Mouse (Mus musculus) C2C12 (cell line): ENCODE measurements around the gene Thoc5. TPM values are rescaled to one million over a fixed set of nuclear protein-coding genes. Genes with fewer than 3 reads are reported as not detected.
A peak's percentile ranks its signal among the peaks of the same experiment; 100 is the strongest.

ENCODE experiments used
- H3K27me3 ChIP-seq: one replicate; pipeline ENCODE4 v1.6.1; 2011; ENCODE audit not compliant: control insufficient read depth, insufficient read depth, insufficient read length
- H3K36me3 ChIP-seq: one replicate; pipeline ENCODE4 v1.6.1; 2011; ENCODE audit not compliant: control insufficient read depth, insufficient read depth
- H3K4me3 ChIP-seq: one replicate; pipeline ENCODE4 v1.5.1; 2011; ENCODE audit warnings: mild to moderate bottlenecking, control low read depth; ENCODE audit not compliant: poor library complexity, insufficient read depth, severe bottlenecking
- H3K79me2 ChIP-seq: one replicate; pipeline ENCODE4 v1.6.1; 2011; ENCODE audit not compliant: control insufficient read depth, insufficient read depth
- H3K79me3 ChIP-seq: one replicate; pipeline ENCODE4 v1.6.1; 2011; ENCODE audit warnings: low read depth, control low read depth
- H3ac ChIP-seq: one replicate; pipeline ENCODE3; 2011; ENCODE audit warnings: low read depth; ENCODE audit not compliant: control insufficient read depth, insufficient read length
- CEBPB ChIP-seq: IDR thresholded peaks from one replicate; pipeline ENCODE4 v1.6.1; 2011; ENCODE audit warnings: low read depth, mild to moderate bottlenecking, control low read depth, moderate library complexity
- CTCF ChIP-seq: IDR thresholded peaks from one replicate; pipeline ENCODE4 v1.5.1; 2011; ENCODE audit not compliant: control insufficient read depth, insufficient read depth, insufficient read length
- FOSL1 ChIP-seq: IDR thresholded peaks from one replicate; pipeline ENCODE4 v1.8.0; 2011; ENCODE audit warnings: mild to moderate bottlenecking, low read length; ENCODE audit not compliant: poor library complexity, insufficient read depth, severe bottlenecking
- MAX ChIP-seq: IDR thresholded peaks from one replicate; pipeline ENCODE4 v1.6.1; 2011; ENCODE audit warnings: mild to moderate bottlenecking, control low read depth
- MYOD1 ChIP-seq: IDR thresholded peaks from one replicate; pipeline ENCODE4 v1.6.1; 2011; ENCODE audit warnings: low read depth; ENCODE audit not compliant: control insufficient read depth, insufficient read length
- MYOG ChIP-seq: IDR thresholded peaks from one replicate; pipeline ENCODE4 v1.6.1; 2011; ENCODE audit not compliant: control insufficient read depth, insufficient read length; ENCODE audit errors: extremely low read depth
- USF1 ChIP-seq: IDR thresholded peaks from one replicate; pipeline ENCODE4 v1.6.1; 2011; ENCODE audit warnings: low read depth, mild to moderate bottlenecking, control low read depth, moderate library complexity
- polyA plus RNA-seq: library from polyadenylated mRNA; unstranded; fragments of >200 nt; fragmentation: generic; extraction: Trizol; gene quantifications from one replicate; pipeline ENCODE4 v1.2.1, GENCODE M21; 2012; ENCODE audit warnings: missing spikeins

Gene Thoc5
- polyA plus RNA-seq, 1 experiment = 44.1 TPM

DNA sequence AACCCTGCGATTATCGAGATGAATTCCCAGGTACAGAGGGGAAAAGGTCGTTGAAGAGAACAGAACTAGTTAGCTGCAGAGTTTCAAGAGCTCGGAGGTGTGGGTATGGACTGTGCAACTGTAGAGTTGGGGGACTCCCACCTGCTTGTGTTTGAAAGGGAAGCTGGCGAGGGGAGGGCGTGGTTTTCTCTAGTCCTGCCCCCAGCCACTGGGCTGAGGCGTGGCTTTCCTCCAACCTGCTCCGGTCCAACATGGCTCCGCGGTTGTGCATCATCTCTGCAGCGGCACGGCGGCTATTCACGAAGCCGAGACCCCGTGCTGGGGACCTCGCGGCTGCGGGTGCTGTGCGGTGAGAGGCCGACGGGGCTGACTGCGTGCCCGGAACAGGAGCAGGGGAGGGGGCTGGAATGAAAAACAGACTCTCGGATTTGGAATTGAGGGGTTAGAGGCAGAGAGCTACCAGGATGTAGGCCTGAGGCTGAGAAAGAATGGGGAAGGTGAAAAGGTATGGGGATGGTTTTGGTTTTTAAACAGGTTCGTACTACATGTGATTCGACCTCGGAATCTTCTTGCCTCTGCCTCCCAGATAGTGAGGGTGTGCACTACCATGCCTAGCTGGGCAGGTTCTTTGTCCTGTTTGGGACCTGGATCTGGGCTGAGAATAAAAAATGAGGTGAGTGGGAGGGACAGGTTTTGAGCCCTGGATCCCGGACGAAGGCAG lies 21.2 kb upstream of the Thoc5 start, which contains the start of gene Nipsnap1:
TSS of gene Nipsnap1 (plus strand) at position 197 of the 721 bp plus-strand sequence.
- Histone ChIP-seq H3ac (peak within 1 kb of the TSS; percentile 25), H3K4me3 (peak within 1 kb of the TSS; percentile 21), H3K36me3 (no peaks in the 10 kb centered on the region), H3K79me2 (no peaks in the 10 kb centered on the region), H3K79me3 (no peaks in the 10 kb centered on the region), H3K27me3 (no peaks in the 10 kb centered on the region)
- TF ChIP-seq FOSL1 = no peak
- no peak for TF ChIP-seq MYOD1
- TF ChIP-seq MAX = no peak
- no peak for TF ChIP-seq CTCF
- no peak for TF ChIP-seq USF1
- TF ChIP-seq MYOG = no peak
- no peak for TF ChIP-seq CEBPB

DNA sequence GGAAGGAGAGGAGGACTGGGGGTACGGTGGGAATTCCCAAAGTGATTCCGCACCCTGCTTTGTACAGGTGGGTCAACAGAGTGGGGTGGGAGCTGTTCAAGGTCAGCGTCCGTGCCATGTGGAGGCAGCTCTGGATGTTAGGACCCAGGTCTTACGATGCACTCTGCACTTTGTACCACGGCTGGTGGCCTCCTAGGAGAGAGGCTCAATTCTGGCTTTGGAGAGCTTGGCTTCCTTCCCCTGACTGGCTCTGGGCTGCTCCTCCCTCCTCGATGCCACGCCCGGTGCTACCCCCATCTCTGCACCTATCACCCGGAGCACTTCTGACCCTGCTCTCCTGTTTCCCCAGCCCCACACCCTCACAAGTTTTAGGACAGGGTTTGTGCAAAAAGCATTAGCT lies 20.6 kb upstream of the Thoc5 start:
- Histone ChIP-seq H3K36me3 (no peaks in the 10 kb centered on the region), H3ac (no peak overlapping the region), H3K4me3 (no peak overlapping the region), H3K27me3 (no peaks in the 10 kb centered on the region), H3K79me3 (no peaks in the 10 kb centered on the region), H3K79me2 (no peaks in the 10 kb centered on the region)
- TF ChIP-seq USF1 (no peak), MAX (no peak), CEBPB (no peak), CTCF (no peak), MYOG (no peak), FOSL1 (no peak), MYOD1 (no peak)

DNA sequence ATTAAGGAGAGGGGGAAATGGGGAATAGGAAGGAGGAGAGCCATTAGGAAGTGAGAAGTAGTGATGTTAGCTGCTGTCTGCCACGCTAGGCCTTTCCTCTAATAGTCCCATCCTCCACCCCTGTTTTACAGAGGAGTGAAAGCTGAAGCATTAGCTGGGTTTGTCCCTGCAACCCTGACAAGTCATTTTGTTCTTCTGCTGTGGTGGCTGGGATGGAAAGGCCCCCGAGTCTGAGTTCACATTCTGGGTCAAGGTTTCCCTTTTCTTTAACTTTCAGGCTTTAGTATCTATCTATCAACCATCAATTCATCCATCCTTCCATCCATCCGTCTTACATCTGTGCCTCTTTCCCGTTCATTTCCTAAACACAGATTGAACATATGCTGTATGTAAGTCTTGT lies 14.0 kb upstream of the Thoc5 start:
- no peaks in the 10 kb centered on the region for H3K36me3 ChIP-seq
- no peak overlapping the region for H3K4me3 ChIP-seq
- no peaks in the 10 kb centered on the region for H3K79me3 ChIP-seq
- no peaks in the 10 kb centered on the region for H3K27me3 ChIP-seq
- TF ChIP-seq FOSL1 (no peak), MAX (no peak), MYOD1 (no peak), MYOG (no peak), CTCF (no peak), USF1 (no peak)
- H3K79me2 ChIP-seq = no peaks in the 10 kb centered on the region
- no peak overlapping the region for H3ac ChIP-seq

DNA sequence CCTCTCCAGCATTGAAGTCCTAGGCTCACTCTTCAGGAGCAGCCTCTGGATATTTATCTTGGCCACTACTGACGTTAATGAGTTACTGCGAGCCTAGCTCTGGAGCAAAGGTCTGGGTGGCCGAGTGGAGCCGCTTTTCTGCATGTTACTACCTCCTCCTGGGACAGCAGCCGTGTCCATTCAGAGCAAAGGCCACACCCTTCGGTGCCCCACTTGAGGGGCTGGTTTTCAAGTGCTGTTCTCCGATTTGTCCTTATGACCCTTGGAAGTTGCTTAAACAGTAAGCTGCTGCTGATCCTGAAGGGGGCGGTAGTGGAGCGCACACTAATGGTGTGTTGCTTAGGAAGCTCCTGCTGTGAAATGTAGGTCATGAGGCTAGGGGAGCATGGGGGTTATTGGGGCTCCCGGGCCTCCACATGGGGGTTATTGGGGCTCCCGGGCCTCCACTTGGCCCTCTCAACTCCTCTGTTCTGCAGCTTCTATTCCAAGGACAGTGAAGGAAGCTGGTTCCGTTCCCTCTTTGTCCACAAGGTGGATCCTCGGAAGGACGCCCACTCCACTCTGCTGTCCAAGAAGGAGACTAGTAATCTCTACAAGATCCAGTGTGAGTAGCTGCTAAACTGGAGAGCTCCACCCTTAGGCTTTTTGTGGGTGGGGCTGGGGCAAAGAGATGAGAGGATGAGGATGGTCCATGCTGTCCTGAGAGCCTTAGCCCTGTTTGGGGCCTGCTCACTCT lies 12.1 kb upstream of the Thoc5 start:
- TF ChIP-seq CTCF (no peak), MAX (no peak), MYOG (no peak), CEBPB (no peak)
- Histone ChIP-seq H3K4me3 (no peak overlapping the region), H3ac (no peak overlapping the region), H3K79me3 (no peaks in the 10 kb centered on the region), H3K36me3 (no peaks in the 10 kb centered on the region), H3K27me3 (no peaks in the 10 kb centered on the region), H3K79me2 (no peaks in the 10 kb centered on the region)

DNA sequence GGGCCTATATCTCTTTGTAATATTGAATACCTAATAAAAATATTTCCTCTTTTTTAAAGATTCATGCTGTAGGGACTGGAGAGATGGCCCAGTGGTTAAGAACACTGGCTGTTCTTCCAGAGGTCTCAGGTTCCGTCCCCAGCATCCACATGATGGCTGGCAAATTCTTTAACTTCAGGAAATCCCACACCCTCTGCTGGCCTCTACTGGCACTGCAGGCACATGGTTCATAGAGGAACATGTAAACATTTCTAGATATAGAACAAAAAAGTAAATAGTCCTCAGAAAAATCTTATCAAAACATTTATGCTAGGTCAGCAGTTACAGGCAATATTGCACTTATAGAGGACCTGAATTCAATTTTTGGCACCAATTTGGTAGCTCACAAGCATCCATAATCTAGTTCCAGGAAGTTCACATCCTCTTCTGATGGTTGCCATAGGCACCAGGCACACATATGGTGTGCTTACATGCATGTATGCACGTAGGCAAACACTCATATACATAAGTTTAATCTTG lies 9.7 kb upstream of the Thoc5 start:
- H3K79me3 ChIP-seq = no peaks in the 10 kb centered on the region
- no peak overlapping the region for H3ac ChIP-seq
- H3K4me3 ChIP-seq = no peak overlapping the region
- no peaks in the 10 kb centered on the region for H3K79me2 ChIP-seq
- H3K36me3 ChIP-seq = no peaks in the 10 kb centered on the region
- H3K27me3 ChIP-seq = no peaks in the 10 kb centered on the region
- peak; percentile 72 for TF ChIP-seq MAX
- no peak for TF ChIP-seq CTCF
- TF ChIP-seq MYOD1 = no peak

DNA sequence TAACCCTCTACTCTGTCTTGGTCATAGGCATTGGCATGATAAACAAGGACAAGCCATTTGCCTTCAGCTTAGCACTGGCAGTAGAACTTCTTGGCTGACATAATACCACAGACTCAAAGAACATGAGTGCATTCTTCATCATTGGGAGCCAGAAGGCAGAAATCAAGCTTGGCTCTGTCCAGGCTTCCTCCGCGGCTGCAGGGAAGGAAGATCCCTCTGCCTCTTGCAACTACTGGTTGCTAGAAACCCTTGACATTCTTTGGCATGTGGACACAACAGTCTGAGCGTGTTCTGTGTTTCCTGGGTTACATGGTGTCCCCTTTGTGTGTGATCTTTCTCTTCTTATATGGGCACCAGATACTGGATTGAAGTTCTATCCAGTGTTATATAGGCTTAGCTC lies 8.1 kb upstream of the Thoc5 start:
- no peaks in the 10 kb centered on the region for H3K27me3 ChIP-seq
- H3ac ChIP-seq = no peak overlapping the region
- H3K79me2 ChIP-seq = no peaks in the 10 kb centered on the region
- no peaks in the 10 kb centered on the region for H3K36me3 ChIP-seq
- no peak overlapping the region for H3K4me3 ChIP-seq
- TF ChIP-seq MAX = no peak
- no peak for TF ChIP-seq MYOD1
- no peak for TF ChIP-seq CEBPB
- TF ChIP-seq FOSL1 = no peak
- TF ChIP-seq USF1 = no peak
- TF ChIP-seq MYOG = no peak
- no peak for TF ChIP-seq CTCF
- no peaks in the 10 kb centered on the region for H3K79me3 ChIP-seq
